Mouse (Mus musculus): ENCODE results near the gene Ttc39b.
A peak's percentile ranks its signal among the peaks of the same experiment; 100 is the strongest.

GRCm38 (mm10) chr4:83302887-83303827 is 20.9 kb downstream of the Ttc39b start:
- TF ChIP-seq POLR2A (IDR thresholded peaks at IDR 0.05; ENCODE audit: extremely low read depth, insufficient read depth, low read length), result no peak
- TF ChIP-seq CTCF (IDR thresholded peaks at IDR 0.05; ENCODE audit: extremely low read depth, insufficient read depth, low read length), result peak; percentile 65
